Mouse (Mus musculus): Measurements from ENCODE around the gene Kif5c.

Gene Kif5c

DNA sequence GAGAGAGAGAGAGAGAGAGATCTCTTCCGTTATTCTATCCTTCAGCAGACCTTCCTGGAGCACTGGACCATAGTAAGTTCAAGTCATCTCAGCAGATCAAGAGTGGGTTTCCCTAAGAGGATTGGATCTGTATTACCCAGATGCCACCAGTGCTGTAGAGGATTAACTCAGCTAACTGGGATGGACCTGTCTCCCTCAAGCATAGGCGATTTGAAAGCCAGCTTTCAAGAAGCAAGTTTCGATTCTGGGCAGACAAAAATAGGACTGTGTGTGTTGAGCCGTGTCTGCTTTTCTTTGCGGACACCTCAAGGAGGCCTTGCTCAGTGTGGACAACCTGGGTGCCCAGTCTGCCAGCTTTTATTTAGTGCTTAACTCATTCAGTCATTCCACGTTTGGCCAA is 170.0 kb downstream of the Kif5c start:
- DNase-seq (ENCODE audit: low spot score), result no peak

- DNase-seq (ENCODE audit: low spot score), result no peak
Measured at GRCm38 (mm10) chr2:49789504-49789903, 170.4 kb downstream of the Kif5c start.

- no peak for DNase-seq (ENCODE audit: low spot score)
Measured at GRCm38 (mm10) chr2:49797444-49798143, 178.5 kb downstream of the Kif5c start.

DNA sequence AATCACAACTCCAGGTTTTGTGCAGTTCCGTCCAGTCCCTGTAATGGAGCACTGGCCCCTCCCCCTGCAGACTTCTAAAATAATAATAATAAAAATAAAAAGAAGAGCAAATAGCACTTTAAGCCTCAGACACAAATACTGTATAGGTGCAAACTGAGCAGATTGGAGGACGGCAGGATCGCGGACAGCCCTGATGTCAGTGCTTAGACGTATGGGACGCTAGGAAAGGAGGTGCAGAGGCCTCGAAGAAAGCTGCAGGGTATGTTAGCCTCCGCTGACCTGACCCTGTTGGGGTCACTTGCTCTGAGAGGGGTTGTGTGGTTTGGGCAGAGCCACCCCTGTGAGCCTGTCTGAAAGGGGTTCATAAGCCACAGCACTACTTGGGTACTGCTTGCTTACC is 185.3 kb downstream of the Kif5c start:
- no peak for DNase-seq (ENCODE audit: low spot score)

DNA sequence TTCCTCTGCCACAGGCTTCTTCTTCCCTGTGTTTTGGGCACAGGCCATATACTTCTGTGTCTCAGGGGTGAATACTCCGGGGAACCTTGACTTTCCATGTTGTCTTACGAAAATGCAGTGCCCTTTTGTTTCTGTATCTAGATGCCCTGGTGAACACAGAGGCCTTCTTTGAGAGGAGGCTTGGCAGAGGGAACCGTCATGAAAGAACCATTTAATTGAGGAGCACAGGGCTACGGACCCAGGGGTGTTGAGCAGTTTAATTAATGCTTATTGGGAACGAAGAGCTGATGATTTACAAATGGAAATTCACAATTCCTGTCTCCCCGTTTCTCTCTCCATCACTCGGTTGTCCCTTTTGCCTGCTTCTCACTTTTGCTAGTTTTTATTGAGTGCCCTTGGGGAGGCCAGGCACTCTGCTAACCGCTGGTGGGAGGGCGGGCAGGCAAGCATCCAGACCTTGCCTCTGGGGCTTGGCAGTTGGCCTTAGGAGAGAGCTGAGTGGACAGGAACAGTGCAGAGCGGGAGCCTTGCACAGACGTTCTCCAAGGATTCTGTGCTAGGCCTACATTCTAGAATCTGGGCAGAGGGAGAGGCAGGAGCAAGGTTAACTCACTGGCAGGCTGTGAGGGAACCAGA is 186.8 kb downstream of the Kif5c start:
- no peak for DNase-seq (ENCODE audit: low spot score)

DNA sequence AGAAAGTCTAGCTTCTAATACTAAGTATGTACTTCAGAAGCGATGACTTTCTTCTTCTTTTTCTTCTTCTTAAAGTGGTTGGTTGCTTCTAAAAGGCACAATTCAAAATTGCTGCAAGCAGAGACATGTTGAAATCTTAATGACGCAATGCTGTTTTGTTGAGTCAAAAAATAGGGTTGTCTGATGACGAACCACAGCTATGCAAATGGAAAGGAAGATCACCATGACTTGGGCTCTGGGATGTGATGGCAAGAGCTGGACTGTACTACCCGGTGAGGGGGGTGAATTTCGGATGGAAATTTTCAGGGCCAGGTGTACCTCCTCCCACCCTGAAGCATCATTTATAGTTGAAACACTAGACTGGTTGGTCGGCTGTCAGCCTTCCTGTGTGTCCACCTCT is 190.4 kb downstream of the Kif5c start:
- no peak for DNase-seq (ENCODE audit: low spot score)

DNA sequence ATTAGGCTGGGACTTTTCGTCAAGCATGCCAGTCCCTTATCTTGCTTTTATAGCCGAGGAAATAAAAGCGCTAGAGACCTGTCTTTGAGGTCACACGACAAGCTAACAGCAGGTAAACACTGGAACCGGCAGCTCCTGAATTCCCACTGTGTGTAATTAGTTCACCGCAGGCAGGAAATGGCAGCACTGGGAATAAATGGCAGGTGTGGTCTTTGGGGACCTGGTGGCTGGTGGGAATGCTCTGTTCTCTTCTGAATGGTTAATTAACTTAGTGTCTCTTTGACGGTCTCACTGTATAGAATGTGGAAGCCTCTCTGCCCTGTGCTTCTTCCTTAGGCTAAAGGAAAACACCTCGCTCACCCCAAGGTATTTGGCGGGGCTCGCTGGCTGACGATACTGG is 192.3 kb downstream of the Kif5c start:
- DNase-seq (ENCODE audit: low spot score), result no peak

DNA sequence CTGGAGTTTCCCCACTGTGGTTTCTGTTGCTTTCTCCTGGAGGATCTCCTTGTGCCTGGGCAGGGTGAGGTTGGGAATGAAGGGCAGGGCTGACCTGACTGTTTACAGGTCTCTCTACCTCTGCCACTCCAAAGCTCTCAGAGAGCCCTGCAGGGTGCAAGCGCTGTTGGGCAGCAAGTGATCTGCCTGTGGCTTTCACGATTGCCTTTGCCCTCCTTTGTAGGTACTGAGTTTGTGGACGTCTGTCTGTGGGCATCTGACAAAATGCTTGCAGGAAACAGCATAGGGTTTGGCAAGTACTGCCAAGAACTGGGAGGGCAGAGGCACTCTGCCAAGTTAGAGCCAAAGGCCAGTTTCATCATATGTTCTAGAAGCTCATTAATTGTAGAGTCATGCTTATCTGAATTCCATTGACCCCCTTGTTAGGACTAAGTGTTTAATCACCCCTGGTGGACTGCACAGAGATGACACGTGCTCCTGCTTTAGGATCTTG is 192.8 kb downstream of the Kif5c start:
- no peak for DNase-seq (ENCODE audit: low spot score)

DNA sequence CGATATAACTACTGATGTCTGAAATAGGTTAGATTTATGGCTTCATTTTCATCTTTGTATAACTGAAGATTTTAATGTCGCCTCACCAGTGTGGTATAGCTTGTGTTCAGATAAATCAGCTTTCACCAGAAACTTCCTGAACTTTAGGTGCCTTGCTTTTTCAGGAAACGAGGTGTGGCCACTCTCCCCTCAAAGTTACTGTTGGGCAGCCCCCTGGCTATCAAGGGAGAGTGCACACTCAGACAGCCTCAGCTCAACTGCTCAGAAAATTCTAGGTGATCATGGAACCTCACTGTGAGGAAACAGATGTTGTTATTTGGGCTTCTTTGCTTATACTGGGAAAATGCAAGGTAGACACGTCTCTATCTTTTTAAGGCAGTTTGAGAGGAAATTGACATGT is 194.1 kb downstream of the Kif5c start:
- no peak for DNase-seq (ENCODE audit: low spot score)

GRCm38 (mm10) chr2:49814011-49814410 is 194.9 kb downstream of the Kif5c start:
- no peak for DNase-seq (ENCODE audit: low spot score)

- DNase-seq (ENCODE audit: low spot score), result no peak
Measured at GRCm38 (mm10) chr2:49815696-49816320, 196.7 kb downstream of the Kif5c start.

GRCm38 (mm10) chr2:49816549-49816948 is 197.5 kb downstream of the Kif5c start:
- DNase-seq (ENCODE audit: low spot score), result no peak

DNA sequence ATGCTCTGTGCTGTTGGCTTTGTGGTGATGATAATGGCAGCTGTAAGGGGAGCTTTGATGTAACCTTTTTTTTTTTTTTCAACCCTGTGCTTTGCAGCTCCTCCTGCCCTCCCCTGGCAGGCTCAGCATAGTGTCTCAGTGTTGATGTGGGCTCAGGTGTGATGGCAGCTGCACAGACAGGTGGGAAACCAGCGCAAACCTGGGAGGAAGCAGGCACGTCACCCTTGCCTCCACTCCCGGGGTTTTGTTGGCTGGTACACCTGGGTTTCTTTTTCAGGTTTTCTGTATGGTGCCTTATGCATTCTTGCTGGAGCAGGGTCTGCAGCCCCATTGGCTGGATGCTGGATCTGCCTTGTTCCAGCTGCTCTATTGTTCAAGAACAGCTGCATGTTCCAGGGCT is 198.1 kb downstream of the Kif5c start:
- DNase-seq (ENCODE audit: low spot score), result no peak

GRCm38 (mm10) chr2:49818126-49818525 is 199.0 kb downstream of the Kif5c start:
- DNase-seq (ENCODE audit: low spot score), result no peak

DNA sequence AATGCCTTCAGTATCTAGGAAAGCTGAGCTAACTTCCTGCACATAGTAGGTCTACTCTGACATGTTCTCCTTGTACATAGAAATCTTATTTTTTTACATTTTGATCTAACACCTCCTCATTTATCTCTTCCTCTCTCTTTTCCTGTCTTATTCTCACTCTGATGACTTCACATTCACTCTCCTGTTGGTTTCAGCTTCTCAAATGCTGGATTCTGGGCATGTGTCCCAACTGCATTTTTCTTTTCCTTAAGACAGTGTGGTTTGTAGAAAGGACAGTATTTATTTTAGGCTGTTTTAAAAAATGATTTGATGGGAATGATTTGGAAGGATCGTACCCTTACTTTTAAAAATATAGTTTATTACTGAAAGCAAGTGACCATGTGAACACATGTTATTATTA is 203.2 kb downstream of the Kif5c start:
- no peak for DNase-seq (ENCODE audit: low spot score)

Data from urinary bladder, postnatal 10 days (tissue).